Mouse (Mus musculus): ENCODE measurements around the gene Sdf2l1.

Gene Sdf2l1

GRCm38 (mm10) chr16:17124119-17124870 is 7.9 kb downstream of the Sdf2l1 start:
- peak; percentile 30 for DNase-seq (ENCODE audit: low read depth)

GRCm38 (mm10) chr16:17121569-17121968 is 10.6 kb downstream of the Sdf2l1 start:
- no peak for DNase-seq (ENCODE audit: low read depth)

GRCm38 (mm10) chr16:17117309-17117799 is 14.8 kb downstream of the Sdf2l1 start:
- DNase-seq (ENCODE audit: low read depth) = no peak

GRCm38 (mm10) chr16:17110771-17111743 is 21.1 kb downstream of the Sdf2l1 start, which contains the start of gene Ppil2:
Gene Ppil2, minus strand, starts transcription at chr16:17111257.
- DNase-seq (ENCODE audit: low read depth) = peak; percentile 76

- DNase-seq (ENCODE audit: low read depth) = no peak
These were observed 27.6 kb downstream of the Sdf2l1 start for GRCm38 (mm10) chr16:17104600-17104999.

- DNase-seq (ENCODE audit: low read depth) = no peak
These were observed 29.5 kb downstream of the Sdf2l1 start for GRCm38 (mm10) chr16:17102630-17103220.

- DNase-seq (ENCODE audit: low read depth) = no peak
These were observed 35.2 kb downstream of the Sdf2l1 start for GRCm38 (mm10) chr16:17096938-17097337.

GRCm38 (mm10) chr16:17088346-17088745 is 43.8 kb downstream of the Sdf2l1 start:
- DNase-seq (ENCODE audit: low read depth) = no peak

- no peak for DNase-seq (ENCODE audit: low read depth)
These were observed 45.5 kb downstream of the Sdf2l1 start for GRCm38 (mm10) chr16:17086669-17087193.

- DNase-seq (ENCODE audit: low read depth) = no peak
These were observed 45.9 kb downstream of the Sdf2l1 start for GRCm38 (mm10) chr16:17086241-17086640.

- no peak for DNase-seq (ENCODE audit: low read depth)
These were observed 46.5 kb downstream of the Sdf2l1 start for GRCm38 (mm10) chr16:17085636-17086035.

GRCm38 (mm10) chr16:17082121-17082792 is 49.9 kb downstream of the Sdf2l1 start:
- DNase-seq (ENCODE audit: low read depth) = no peak
